Mouse (Mus musculus): ENCODE results near the gene Calhm2. TPM values are rescaled to one million over a fixed set of nuclear protein-coding genes. Genes with fewer than 3 reads are reported as not detected.
A peak's percentile ranks its signal among the peaks of the same experiment; 100 is the strongest.

Calhm2 gene
- polyA plus RNA-seq, 1 experiment = 1.6 TPM

GRCm38 (mm10) chr19:47135568-47135967 is 2.5 kb downstream of the Calhm2 start:
- Histone ChIP-seq H3K27ac (replicated peaks; ENCODE audit: low read depth, low read length) (no peak overlapping the region), H3K4me1 (ENCODE audit: control insufficient read depth, insufficient read depth, insufficient read length, low read length) (peaks cover 10% of the 10 kb centered on the region), H3K4me3 (ENCODE audit: insufficient read depth, low read depth, low read length) (no peak overlapping the region)

- Histone ChIP-seq H3K4me1 (ENCODE audit: control insufficient read depth, insufficient read depth, insufficient read length, low read length) (peaks cover 10% of the 10 kb centered on the region), H3K4me3 (ENCODE audit: insufficient read depth, low read depth, low read length) (no peak overlapping the region), H3K27ac (replicated peaks; ENCODE audit: low read depth, low read length) (no peak overlapping the region)
Observed at GRCm38 (mm10) chr19:47133161-47133560, 4.9 kb downstream of the Calhm2 start.

GRCm38 (mm10) chr19:47130551-47131125 is 7.5 kb downstream of the Calhm2 start:
- H3K4me3 ChIP-seq (ENCODE audit: insufficient read depth, low read depth, low read length) = no peak overlapping the region
- H3K4me1 ChIP-seq (ENCODE audit: control insufficient read depth, insufficient read depth, insufficient read length, low read length) = peaks cover under 1% of the 10 kb centered on the region; the same call in 1 of the 2 replicates
- H3K27ac ChIP-seq (replicated peaks; ENCODE audit: low read depth, low read length) = no peak overlapping the region

GRCm38 (mm10) chr19:47128835-47129234 is 9.3 kb downstream of the Calhm2 start:
- Histone ChIP-seq H3K4me3 (ENCODE audit: insufficient read depth, low read depth, low read length) (no peak overlapping the region), H3K27ac (replicated peaks; ENCODE audit: low read depth, low read length) (no peak overlapping the region), H3K4me1 (ENCODE audit: control insufficient read depth, insufficient read depth, insufficient read length, low read length) (no peaks in the 10 kb centered on the region)

GRCm38 (mm10) chr19:47128164-47128563 is 9.9 kb downstream of the Calhm2 start:
- no peak overlapping the region for H3K4me3 ChIP-seq (ENCODE audit: insufficient read depth, low read depth, low read length)
- no peak overlapping the region for H3K27ac ChIP-seq (replicated peaks; ENCODE audit: low read depth, low read length)
- no peaks in the 10 kb centered on the region for H3K4me1 ChIP-seq (ENCODE audit: control insufficient read depth, insufficient read depth, insufficient read length, low read length)

GRCm38 (mm10) chr19:47122802-47123201 is 15.3 kb downstream of the Calhm2 start:
- Histone ChIP-seq H3K27ac (replicated peaks; ENCODE audit: low read depth, low read length) (no peak overlapping the region), H3K4me3 (ENCODE audit: insufficient read depth, low read depth, low read length) (no peak overlapping the region), H3K4me1 (ENCODE audit: control insufficient read depth, insufficient read depth, insufficient read length, low read length) (no peaks in the 10 kb centered on the region)

- Histone ChIP-seq H3K4me3 (ENCODE audit: insufficient read depth, low read depth, low read length) (no peak overlapping the region), H3K27ac (replicated peaks; ENCODE audit: low read depth, low read length) (no peak overlapping the region), H3K4me1 (ENCODE audit: control insufficient read depth, insufficient read depth, insufficient read length, low read length) (no peaks in the 10 kb centered on the region)
Observed at GRCm38 (mm10) chr19:47121054-47121453, 17.0 kb downstream of the Calhm2 start.

GRCm38 (mm10) chr19:47118634-47119033 is 19.5 kb downstream of the Calhm2 start:
- Histone ChIP-seq H3K4me3 (ENCODE audit: insufficient read depth, low read depth, low read length) (no peak overlapping the region), H3K27ac (replicated peaks; ENCODE audit: low read depth, low read length) (no peak overlapping the region), H3K4me1 (ENCODE audit: control insufficient read depth, insufficient read depth, insufficient read length, low read length) (no peaks in the 10 kb centered on the region)

- H3K4me3 ChIP-seq (ENCODE audit: insufficient read depth, low read depth, low read length) = no peak overlapping the region
- H3K4me1 ChIP-seq (ENCODE audit: control insufficient read depth, insufficient read depth, insufficient read length, low read length) = no peaks in the 10 kb centered on the region
- H3K27ac ChIP-seq (replicated peaks; ENCODE audit: low read depth, low read length) = no peak overlapping the region
Observed at GRCm38 (mm10) chr19:47104641-47105271, 33.3 kb downstream of the Calhm2 start.

GRCm38 (mm10) chr19:47101080-47101479 is 37.0 kb downstream of the Calhm2 start:
- Histone ChIP-seq H3K4me3 (ENCODE audit: insufficient read depth, low read depth, low read length) (no peak overlapping the region), H3K27ac (replicated peaks; ENCODE audit: low read depth, low read length) (no peak overlapping the region), H3K4me1 (ENCODE audit: control insufficient read depth, insufficient read depth, insufficient read length, low read length) (no peaks in the 10 kb centered on the region)

- H3K4me1 ChIP-seq (ENCODE audit: control insufficient read depth, insufficient read depth, insufficient read length, low read length) = 0 out of 2 replicates have a peak, but pooled peaks cover 2% of the 10 kb centered on the region
- H3K27ac ChIP-seq (replicated peaks; ENCODE audit: low read depth, low read length) = peak within 1 kb of the TSS; percentile 97
- H3K4me3 ChIP-seq (ENCODE audit: insufficient read depth, low read depth, low read length) = peak within 1 kb of the TSS; percentile 69
Observed at GRCm38 (mm10) chr19:47090550-47091156, 47.4 kb downstream of the Calhm2 start, which contains the start of the genes Usmg5 and Pdcd11. Gene Usmg5, minus strand, starts transcription at chr19:47090647. Gene Pdcd11, plus strand, starts transcription at chr19:47090768.

GRCm38 (mm10) chr19:47089718-47090525 is 48.2 kb downstream of the Calhm2 start:
- Histone ChIP-seq H3K4me3 (ENCODE audit: insufficient read depth, low read depth, low read length) (peak overlapping the region; percentile 69), H3K4me1 (ENCODE audit: control insufficient read depth, insufficient read depth, insufficient read length, low read length) (0 out of 2 replicates have a peak, but pooled peaks cover 2% of the 10 kb centered on the region), H3K27ac (replicated peaks; ENCODE audit: low read depth, low read length) (peak overlapping the region; percentile 97)

- no peak overlapping the region for H3K27ac ChIP-seq (replicated peaks; ENCODE audit: low read depth, low read length)
- H3K4me3 ChIP-seq (ENCODE audit: insufficient read depth, low read depth, low read length) = no peak overlapping the region
- H3K4me1 ChIP-seq (ENCODE audit: control insufficient read depth, insufficient read depth, insufficient read length, low read length) = 0 out of 2 replicates have a peak, but pooled peaks cover 2% of the 10 kb centered on the region
Observed at GRCm38 (mm10) chr19:47088226-47088625, 49.9 kb downstream of the Calhm2 start.

GRCm38 (mm10) chr19:47067924-47068611 is 70.0 kb downstream of the Calhm2 start:
- Histone ChIP-seq H3K4me1 (ENCODE audit: control insufficient read depth, insufficient read depth, insufficient read length, low read length) (no peaks in the 10 kb centered on the region), H3K4me3 (ENCODE audit: insufficient read depth, low read depth, low read length) (peak overlapping the region; percentile 99), H3K27ac (replicated peaks; ENCODE audit: low read depth, low read length) (0 out of 2 replicates have a peak overlapping the region, but pooled peaks have one; percentile 27)

Measured in brown adipose tissue, adult 24 weeks (tissue).